Mouse (Mus musculus) small intestine, adult 2 months (tissue): ENCODE data around the gene Adcy1.

Experiments
- CTCF ChIP-seq: fragments of 200-500 bp; IDR thresholded peaks from 2 replicates; pipeline ENCODE4 v1.5.1; 2012; ENCODE audit warnings: low read depth, mild to moderate bottlenecking, control low read depth, inconsistent platforms, low read length, moderate library complexity, mixed read lengths; ENCODE audit not compliant: insufficient replicate concordance, insufficient read length; ENCODE audit errors: extremely low read depth
- POLR2A ChIP-seq: fragments of 200-500 bp; IDR thresholded peaks from 2 replicates; pipeline ENCODE4 v1.6.1; 2012; ENCODE audit warnings: low read depth, mild to moderate bottlenecking, control low read depth, inconsistent platforms, low read length, moderate library complexity

DNA sequence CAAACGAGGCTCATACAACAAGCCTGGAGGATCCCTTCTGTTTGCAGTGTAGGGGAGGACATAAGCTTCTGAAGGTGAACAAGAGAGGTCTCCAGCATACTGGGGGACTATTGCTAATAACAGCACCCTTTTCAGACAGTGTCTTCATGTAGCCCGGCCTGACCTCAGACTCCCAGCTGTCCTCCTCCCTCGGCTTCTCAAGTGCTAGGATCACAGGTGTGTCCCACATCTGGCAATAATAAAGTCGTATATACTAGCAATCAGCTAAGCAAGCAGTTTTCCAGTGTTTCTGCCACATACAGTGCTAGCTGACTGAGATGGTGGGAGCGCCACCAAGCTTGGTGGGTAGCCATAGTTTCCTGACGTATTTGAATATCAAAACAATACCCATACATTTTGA lies 22.5 kb upstream of the Adcy1 start:
- TF ChIP-seq CTCF (no peak), POLR2A (no peak)
